Mouse (Mus musculus): ENCODE measurements around the gene Btbd17. TPM values are rescaled to one million over a fixed set of nuclear protein-coding genes. Genes with fewer than 3 reads are reported as not detected.

Gene Btbd17
- polyA plus RNA-seq, 1 experiment from 2014 or later: not detected

DNA sequence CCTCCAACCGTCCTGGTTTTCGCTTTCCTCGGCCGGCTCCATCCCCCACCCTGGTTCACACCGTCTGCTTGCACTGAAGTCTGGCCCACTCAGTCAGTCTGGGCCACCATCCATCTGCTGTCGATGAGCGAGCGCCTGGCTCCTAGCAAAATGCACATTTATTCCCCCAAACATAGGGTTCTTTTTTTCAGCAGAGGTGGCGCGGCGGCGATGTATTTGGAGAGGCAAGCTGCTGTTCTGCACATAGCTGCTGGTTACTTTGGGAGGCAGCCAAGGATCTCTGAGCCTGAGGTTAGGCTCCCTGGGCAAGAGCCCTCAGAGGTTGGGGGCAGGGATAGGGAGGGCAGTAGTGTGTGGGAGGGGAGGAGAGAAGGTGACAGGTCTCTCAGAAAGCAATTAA lies 27.0 kb upstream of the Btbd17 start:
- H3K9ac ChIP-seq (ENCODE audit: low read length): 0 out of 2 replicates have a peak overlapping the region, but pooled peaks have one; percentile 21
- H3K9me3 ChIP-seq (replicated peaks; ENCODE audit: control insufficient read depth, low read length): no peaks in the 10 kb centered on the region
- H3K4me3 ChIP-seq (ENCODE audit: low read length): no peak overlapping the region
- H3K36me3 ChIP-seq (ENCODE audit: control insufficient read depth, insufficient read depth): no peaks in the 10 kb centered on the region
- WGBS: 54% methylated on average over 12 of the region's 12 CpGs
- peak overlapping the region; percentile 4; the same call in 1 of the 2 replicates for H3K4me2 ChIP-seq (ENCODE audit: low read depth, low read length)
- peaks cover 9% of the 10 kb centered on the region; the same call in 1 of the 2 replicates for H3K4me1 ChIP-seq (ENCODE audit: control insufficient read depth, insufficient read depth, low read length)
- H3K27ac ChIP-seq (ENCODE audit: low read length): 0 out of 2 replicates have a peak overlapping the region, but pooled peaks have one; percentile 1
- H3K27me3 ChIP-seq (ENCODE audit: control insufficient read depth, insufficient read depth, low read length): no peaks in the 10 kb centered on the region
- ATAC-seq (replicated peaks; ENCODE audit: extremely low read depth, insufficient read depth, low FRiP score): peak; percentile 60; the same call in 1 of the 2 replicates

DNA sequence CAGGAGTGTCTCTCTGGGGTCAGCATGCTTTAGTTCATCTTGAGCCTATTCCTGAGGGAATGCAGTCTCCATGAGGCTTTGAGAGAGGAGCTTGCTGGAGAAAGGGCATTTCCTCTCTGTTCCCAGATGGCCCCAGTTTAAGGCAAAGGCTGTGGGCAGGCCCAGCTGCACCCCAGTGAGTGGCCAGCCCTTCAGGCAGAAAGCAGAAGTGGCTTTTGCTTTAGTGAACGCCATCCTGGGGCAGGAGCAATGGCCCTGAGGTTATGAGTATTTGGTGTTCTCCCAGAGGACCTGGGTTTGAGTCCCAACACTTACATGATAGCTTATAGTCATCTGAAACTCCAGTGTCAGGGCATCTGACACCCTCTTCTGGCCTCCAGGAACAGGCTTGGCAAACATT lies 25.6 kb upstream of the Btbd17 start:
- Histone ChIP-seq H3K4me1 (ENCODE audit: control insufficient read depth, insufficient read depth, low read length) (peaks cover 9% of the 10 kb centered on the region; the same call in 1 of the 2 replicates), H3K9ac (ENCODE audit: low read length) (no peak overlapping the region), H3K36me3 (ENCODE audit: control insufficient read depth, insufficient read depth) (no peaks in the 10 kb centered on the region), H3K27ac (ENCODE audit: low read length) (no peak overlapping the region), H3K27me3 (ENCODE audit: control insufficient read depth, insufficient read depth, low read length) (no peaks in the 10 kb centered on the region), H3K9me3 (replicated peaks; ENCODE audit: control insufficient read depth, low read length) (no peaks in the 10 kb centered on the region), H3K4me3 (ENCODE audit: low read length) (no peak overlapping the region), H3K4me2 (ENCODE audit: low read depth, low read length) (no peak overlapping the region)
- WGBS: 50% methylated on average over 1 of the region's 1 CpGs
- no peak for ATAC-seq (replicated peaks; ENCODE audit: extremely low read depth, insufficient read depth, low FRiP score)

DNA sequence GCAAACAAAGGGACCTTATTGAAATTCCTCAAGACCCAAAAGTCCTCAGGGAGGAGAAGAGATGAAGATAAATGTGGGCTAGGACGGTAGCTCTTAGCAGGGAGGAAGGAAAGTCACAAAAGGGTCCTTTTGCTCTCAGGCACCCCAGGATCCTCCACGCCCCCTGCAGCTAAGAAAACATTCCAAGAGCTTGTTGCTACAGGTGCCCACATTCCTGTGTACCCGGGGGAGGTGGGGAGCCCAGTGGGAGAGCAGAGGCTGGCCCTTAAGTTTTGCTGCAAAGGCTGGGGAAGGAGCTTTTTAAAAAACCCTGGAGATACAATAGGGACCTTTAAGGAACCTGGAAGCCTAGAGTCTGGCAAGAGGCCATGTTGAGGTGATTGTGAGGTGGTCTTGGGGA lies 24.7 kb upstream of the Btbd17 start:
- Histone ChIP-seq H3K4me1 (ENCODE audit: control insufficient read depth, insufficient read depth, low read length) (peaks cover 9% of the 10 kb centered on the region; the same call in 1 of the 2 replicates), H3K4me3 (ENCODE audit: low read length) (no peak overlapping the region), H3K9me3 (replicated peaks; ENCODE audit: control insufficient read depth, low read length) (no peaks in the 10 kb centered on the region), H3K27me3 (ENCODE audit: control insufficient read depth, insufficient read depth, low read length) (no peaks in the 10 kb centered on the region), H3K9ac (ENCODE audit: low read length) (no peak overlapping the region), H3K27ac (ENCODE audit: low read length) (no peak overlapping the region), H3K36me3 (ENCODE audit: control insufficient read depth, insufficient read depth) (no peaks in the 10 kb centered on the region), H3K4me2 (ENCODE audit: low read depth, low read length) (no peak overlapping the region)
- no peak for ATAC-seq (replicated peaks; ENCODE audit: extremely low read depth, insufficient read depth, low FRiP score)
- 39% methylated on average over 3 of the region's 3 CpGs for WGBS

DNA sequence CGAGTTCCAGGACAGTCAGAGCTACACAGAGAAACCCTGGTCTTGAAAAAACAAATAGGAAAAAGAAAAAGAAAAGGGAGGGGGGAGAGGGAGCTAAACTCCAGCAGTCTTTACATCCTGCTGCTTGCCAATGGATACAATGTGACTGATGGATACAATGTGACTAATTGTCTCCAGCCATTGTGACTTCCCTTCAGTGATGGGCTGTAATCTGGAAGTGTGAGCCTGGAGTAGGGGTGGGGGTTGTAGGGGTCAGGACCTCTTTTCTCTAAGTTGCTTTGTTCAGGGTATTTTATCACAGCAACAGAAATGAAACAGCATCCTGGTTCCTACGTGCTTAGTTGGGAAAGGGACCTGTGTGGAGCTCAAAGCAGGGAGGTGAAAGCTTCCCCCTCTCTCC lies 23.4 kb upstream of the Btbd17 start:
- Histone ChIP-seq H3K36me3 (ENCODE audit: control insufficient read depth, insufficient read depth) (no peaks in the 10 kb centered on the region), H3K4me2 (ENCODE audit: low read depth, low read length) (no peak overlapping the region), H3K27me3 (ENCODE audit: control insufficient read depth, insufficient read depth, low read length) (no peaks in the 10 kb centered on the region), H3K4me3 (ENCODE audit: low read length) (no peak overlapping the region), H3K9ac (ENCODE audit: low read length) (no peak overlapping the region), H3K27ac (ENCODE audit: low read length) (no peak overlapping the region), H3K9me3 (replicated peaks; ENCODE audit: control insufficient read depth, low read length) (no peaks in the 10 kb centered on the region), H3K4me1 (ENCODE audit: control insufficient read depth, insufficient read depth, low read length) (peaks cover 18% of the 10 kb centered on the region)
- ATAC-seq (replicated peaks; ENCODE audit: extremely low read depth, insufficient read depth, low FRiP score): no peak
- WGBS: 61% methylated on average over 2 of the region's 2 CpGs

DNA sequence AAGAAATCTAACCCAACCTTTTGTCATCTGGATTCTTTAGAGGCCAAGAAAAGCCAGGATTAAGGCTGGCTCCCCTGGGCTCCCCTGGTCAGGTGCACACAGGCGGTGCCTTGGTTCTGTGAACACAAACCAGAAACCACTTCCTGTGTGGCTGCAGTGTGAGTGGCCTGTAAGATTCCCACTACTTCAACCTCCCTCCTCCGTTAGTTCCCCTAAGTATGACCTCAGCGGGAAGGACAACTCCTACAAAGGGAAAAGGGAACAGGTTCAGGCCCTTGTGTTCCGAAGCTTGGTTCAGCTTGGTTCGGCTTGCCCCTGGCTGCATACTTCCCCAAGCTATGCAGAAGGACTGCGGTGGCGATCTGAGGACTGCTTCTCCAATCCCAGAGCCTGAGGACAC lies 22.4 kb upstream of the Btbd17 start:
- Histone ChIP-seq H3K9ac (ENCODE audit: low read length) (no peak overlapping the region), H3K27me3 (ENCODE audit: control insufficient read depth, insufficient read depth, low read length) (no peaks in the 10 kb centered on the region), H3K4me3 (ENCODE audit: low read length) (no peak overlapping the region), H3K4me1 (ENCODE audit: control insufficient read depth, insufficient read depth, low read length) (peaks cover 15% of the 10 kb centered on the region), H3K4me2 (ENCODE audit: low read depth, low read length) (no peak overlapping the region), H3K36me3 (ENCODE audit: control insufficient read depth, insufficient read depth) (no peaks in the 10 kb centered on the region), H3K27ac (ENCODE audit: low read length) (no peak overlapping the region), H3K9me3 (replicated peaks; ENCODE audit: control insufficient read depth, low read length) (no peaks in the 10 kb centered on the region)
- 85% methylated on average over 7 of the region's 7 CpGs for WGBS
- ATAC-seq (replicated peaks; ENCODE audit: extremely low read depth, insufficient read depth, low FRiP score): no peak

DNA sequence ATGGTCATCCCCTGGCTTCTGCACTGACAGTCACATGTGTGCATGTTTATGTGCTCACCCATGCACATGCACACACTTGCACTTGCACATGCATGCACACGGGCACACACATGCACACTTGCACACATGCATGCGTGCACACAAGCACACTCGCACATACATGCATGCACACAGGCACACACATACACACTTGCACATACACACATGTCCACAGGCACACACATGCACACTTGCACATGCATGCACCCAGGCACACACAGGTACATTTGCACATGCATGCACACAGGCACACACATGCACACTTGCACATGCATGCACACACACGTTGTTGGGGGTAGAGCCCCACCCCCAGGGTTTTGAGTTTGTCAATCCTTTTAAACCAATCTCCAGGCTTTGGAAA lies 21.2 kb upstream of the Btbd17 start:
- no peak overlapping the region for H3K4me2 ChIP-seq (ENCODE audit: low read depth, low read length)
- no peaks in the 10 kb centered on the region for H3K27me3 ChIP-seq (ENCODE audit: control insufficient read depth, insufficient read depth, low read length)
- ATAC-seq (replicated peaks; ENCODE audit: extremely low read depth, insufficient read depth, low FRiP score): no peak
- peaks cover 11% of the 10 kb centered on the region for H3K4me1 ChIP-seq (ENCODE audit: control insufficient read depth, insufficient read depth, low read length)
- no peaks in the 10 kb centered on the region for H3K36me3 ChIP-seq (ENCODE audit: control insufficient read depth, insufficient read depth)
- WGBS: 85% methylated on average over 4 of the region's 4 CpGs
- H3K4me3 ChIP-seq (ENCODE audit: low read length): no peak overlapping the region
- H3K9ac ChIP-seq (ENCODE audit: low read length): no peak overlapping the region
- H3K9me3 ChIP-seq (replicated peaks; ENCODE audit: control insufficient read depth, low read length): no peaks in the 10 kb centered on the region
- no peak overlapping the region for H3K27ac ChIP-seq (ENCODE audit: low read length)

DNA sequence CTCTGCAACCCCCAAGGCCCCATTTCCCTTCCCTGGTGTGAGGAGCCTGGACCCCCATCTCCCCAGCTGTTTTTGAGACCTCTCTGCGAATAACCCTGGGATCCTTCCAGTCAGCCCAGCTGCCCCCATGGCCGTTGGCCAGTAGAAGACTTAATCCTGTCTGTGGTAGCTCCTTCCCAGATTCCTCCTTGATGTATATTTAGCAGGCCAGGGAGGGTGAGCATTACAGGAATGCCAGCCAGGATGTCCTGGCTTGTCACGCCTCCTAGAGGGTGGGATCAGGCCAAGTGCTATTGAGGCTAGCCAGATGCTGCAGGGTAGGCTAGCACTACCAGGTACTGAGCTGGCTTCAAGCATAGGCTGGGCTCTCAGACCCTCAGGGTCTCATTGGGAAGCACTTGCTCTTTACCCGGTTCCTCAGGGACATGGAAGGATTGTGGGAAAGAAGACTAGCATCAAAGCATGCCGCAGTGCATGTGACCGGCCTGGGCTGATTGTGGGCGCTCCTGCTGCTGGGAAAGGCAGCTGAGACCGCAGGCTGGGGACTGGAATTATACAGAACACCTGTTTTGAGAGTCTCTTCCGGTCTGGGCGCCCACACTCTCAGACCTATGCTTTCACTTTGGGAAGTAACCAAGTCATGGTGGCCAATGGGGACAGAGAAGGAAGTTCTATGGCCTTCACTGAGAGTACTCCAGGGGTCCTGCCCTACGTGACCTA lies 19.3 kb upstream of the Btbd17 start:
- Histone ChIP-seq H3K27me3 (ENCODE audit: control insufficient read depth, insufficient read depth, low read length) (no peaks in the 10 kb centered on the region), H3K4me1 (ENCODE audit: control insufficient read depth, insufficient read depth, low read length) (peaks cover 11% of the 10 kb centered on the region), H3K4me2 (ENCODE audit: low read depth, low read length) (no peak overlapping the region), H3K9me3 (replicated peaks; ENCODE audit: control insufficient read depth, low read length) (no peaks in the 10 kb centered on the region), H3K9ac (ENCODE audit: low read length) (no peak overlapping the region), H3K4me3 (ENCODE audit: low read length) (no peak overlapping the region), H3K36me3 (ENCODE audit: control insufficient read depth, insufficient read depth) (no peaks in the 10 kb centered on the region), H3K27ac (ENCODE audit: low read length) (peak overlapping the region; percentile 32)
- 47% methylated on average over 11 of the region's 11 CpGs for WGBS
- peak; percentile 67; the same call in 1 of the 2 replicates for ATAC-seq (replicated peaks; ENCODE audit: extremely low read depth, insufficient read depth, low FRiP score)

DNA sequence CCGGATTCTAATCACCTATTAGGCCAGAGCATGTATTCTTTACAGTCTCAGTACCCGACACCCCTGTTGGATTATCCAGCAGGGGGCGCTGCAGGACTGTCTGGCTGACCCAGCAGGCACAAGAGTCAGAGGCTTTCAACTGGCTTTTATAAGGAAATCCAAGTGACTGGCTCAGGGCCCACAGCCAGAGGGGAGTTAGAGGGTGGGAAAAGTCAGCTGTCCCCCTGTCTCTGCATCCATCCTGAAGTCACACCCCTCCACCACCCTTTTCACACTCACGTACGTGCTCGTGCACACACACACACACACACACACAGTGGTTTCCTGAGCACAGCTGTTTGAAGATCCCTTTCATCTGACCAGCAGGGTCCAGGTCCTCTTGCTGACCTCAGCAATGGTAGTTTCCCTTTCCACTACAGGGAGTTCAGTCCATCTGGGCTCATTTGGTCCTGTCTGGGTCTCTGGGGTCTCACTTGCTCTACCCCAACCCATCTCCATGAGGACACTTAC lies 17.0 kb upstream of the Btbd17 start:
- no peak overlapping the region for H3K4me2 ChIP-seq (ENCODE audit: low read depth, low read length)
- peaks cover 11% of the 10 kb centered on the region for H3K4me1 ChIP-seq (ENCODE audit: control insufficient read depth, insufficient read depth, low read length)
- H3K36me3 ChIP-seq (ENCODE audit: control insufficient read depth, insufficient read depth): no peaks in the 10 kb centered on the region
- peak; percentile 33; the same call in 1 of the 2 replicates for ATAC-seq (replicated peaks; ENCODE audit: extremely low read depth, insufficient read depth, low FRiP score)
- no peaks in the 10 kb centered on the region for H3K27me3 ChIP-seq (ENCODE audit: control insufficient read depth, insufficient read depth, low read length)
- WGBS: 9% methylated on average over 6 of the region's 6 CpGs
- H3K9me3 ChIP-seq (replicated peaks; ENCODE audit: control insufficient read depth, low read length): no peaks in the 10 kb centered on the region
- no peak overlapping the region for H3K4me3 ChIP-seq (ENCODE audit: low read length)
- H3K27ac ChIP-seq (ENCODE audit: low read length): no peak overlapping the region
- no peak overlapping the region for H3K9ac ChIP-seq (ENCODE audit: low read length)

DNA sequence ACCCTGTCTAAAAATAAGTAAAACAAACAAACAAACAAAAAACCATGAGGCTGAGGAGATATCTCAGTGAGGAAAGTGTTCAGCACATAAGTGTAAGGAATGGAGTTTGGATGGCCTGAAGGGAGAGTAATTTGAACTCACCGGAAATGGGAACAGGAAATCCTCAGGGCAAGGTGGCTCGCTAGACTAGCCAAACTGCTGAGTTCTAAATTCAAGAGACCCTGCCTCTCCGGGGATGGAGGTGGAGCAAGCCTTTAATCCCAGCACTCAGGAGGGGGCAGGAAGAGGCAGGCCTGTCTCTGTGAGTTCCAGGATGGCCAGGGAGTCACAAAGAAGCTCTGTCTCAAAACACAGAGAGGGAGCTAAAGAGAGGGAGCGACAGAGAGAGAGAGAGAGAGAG lies 14.6 kb upstream of the Btbd17 start:
- 26% methylated on average over 4 of the region's 4 CpGs for WGBS
- Histone ChIP-seq H3K9me3 (replicated peaks; ENCODE audit: control insufficient read depth, low read length) (no peaks in the 10 kb centered on the region), H3K4me1 (ENCODE audit: control insufficient read depth, insufficient read depth, low read length) (peaks cover 11% of the 10 kb centered on the region), H3K9ac (ENCODE audit: low read length) (no peak overlapping the region), H3K27ac (ENCODE audit: low read length) (no peak overlapping the region), H3K4me3 (ENCODE audit: low read length) (no peak overlapping the region), H3K36me3 (ENCODE audit: control insufficient read depth, insufficient read depth) (no peaks in the 10 kb centered on the region), H3K27me3 (ENCODE audit: control insufficient read depth, insufficient read depth, low read length) (no peaks in the 10 kb centered on the region), H3K4me2 (ENCODE audit: low read depth, low read length) (no peak overlapping the region)
- ATAC-seq (replicated peaks; ENCODE audit: extremely low read depth, insufficient read depth, low FRiP score): no peak

Data from heart, embryonic 16.5 days (tissue).